Mouse (Mus musculus) left cerebral cortex, adult 6 months (tissue): ENCODE measurements around the gene Wnt11. TPM values are rescaled to one million over a fixed set of nuclear protein-coding genes. Genes with fewer than 3 reads are reported as not detected.

Source experiments
- long read RNA-seq, 2 experiments: library from polyadenylated mRNA; unstranded; transcript quantifications; one replicate each; pipeline ENCODE4 v2.0.0; 2019 to 2020
- polyA plus RNA-seq: library from polyadenylated mRNA; unstranded; fragments of <200 nt; fragmentation: Nextera tagmentation; gene quantifications from 2 replicates; pipeline ENCODE4 v1.2.3, GENCODE M21; 2021

Gene Wnt11
- polyA plus RNA-seq, result 0.26 TPM in 1 of 2 replicates, not detected in the other
- long read RNA-seq, experiment 1, result 0 reads
- long read RNA-seq, experiment 2, result 0 reads

GRCm38 (mm10) chr7:98834711-98835321 lies at the start of gene Wnt11:
Wnt11 (plus strand) TSS chr7:98835112.

Other genes with a start within 250 kb of the Wnt11 start
- gene Emsy, start 178.3 kb upstream of the Wnt11 start, polyA plus RNA-seq, result 15.3 and 16.0 TPM in 2 replicates
- 8.5 and 17.4 TPM in 2 replicates for gene Thap12, start 132.0 kb upstream of the Wnt11 start, polyA plus RNA-seq